ENCODE assay signal across 8 mouse cellular contexts in genomic region chr5:86066551-86066929, GRCm38 (mm10). TPM values are rescaled to one million over a fixed set of nuclear protein-coding genes. Genes with fewer than 3 reads are reported as not detected.
DNase-seq lines count a peak whose midpoint lies in the region; ATAC-seq lines count a peak whose summit lies in the region.

No protein-coding gene starts in this region.

- no peak overlapping the region for H3K27ac ChIP-seq in brown adipose tissue, adult 24 weeks (replicated peaks; ENCODE audit: low read depth, low read length)
- H3K27ac ChIP-seq in heart, embryonic 14.5 days (replicated peaks in 1 of 2; ENCODE audit: control insufficient read depth in 1 of 2, insufficient read depth in 1 of 2, low read depth in 2 of 2, low read length in 2 of 2): peak overlapping the region in 1 of 2 experiments; percentile 82; a peak in 3 of 4 replicates
- H3K27ac ChIP-seq in liver, embryonic 13.5 days: peak overlapping the region; percentile 67
- peak overlapping the region; percentile 43 for H3K27ac ChIP-seq in stomach, embryonic 16.5 days (ENCODE audit: low read length)

- under 1% methylated on average over 17 of the region's 17 CpGs for WGBS in heart, embryonic 14.5 days
- under 1% methylated on average over 17 of the region's 17 CpGs for WGBS in liver, embryonic 13.5 days (ENCODE audit: insufficient replicate concordance)
- 1% methylated on average over 17 of the region's 17 CpGs for WGBS in stomach, embryonic 16.5 days

- peak overlapping the region; percentile 88 for H3K4me2 ChIP-seq in heart, embryonic 14.5 days (ENCODE audit: low read length)
- peak overlapping the region; percentile 81 for H3K4me2 ChIP-seq in liver, embryonic 13.5 days
- peak overlapping the region; percentile 69 for H3K4me2 ChIP-seq in stomach, embryonic 16.5 days (ENCODE audit: low read depth, low read length)

- H3K4me1 ChIP-seq in brown adipose tissue, adult 24 weeks (ENCODE audit: control insufficient read depth, insufficient read depth, insufficient read length, low read length): no peaks in the 10 kb centered on the region
- peaks cover 0 to 6% of the 10 kb centered on the region in 2 experiments; a peak in 2 of 4 replicates for H3K4me1 ChIP-seq in heart, embryonic 14.5 days (ENCODE audit: control insufficient read depth in 2 of 2, insufficient read depth in 2 of 2, low read length in 2 of 2)
- peaks cover 42% of the 10 kb centered on the region for H3K4me1 ChIP-seq in liver, embryonic 13.5 days (replicated peaks)
- H3K4me1 ChIP-seq in stomach, embryonic 16.5 days (ENCODE audit: control insufficient read depth, insufficient read depth, low read length): peaks cover 7% of the 10 kb centered on the region; the same call in 1 of the 2 replicates

- H3K4me3 ChIP-seq in brown adipose tissue, adult 24 weeks (ENCODE audit: insufficient read depth, low read depth, low read length): peak overlapping the region; percentile 51
- H3K4me3 ChIP-seq in heart, embryonic 14.5 days (ENCODE audit: control insufficient read depth in 1 of 2, insufficient read depth in 1 of 2, low read depth in 1 of 2, low read length in 2 of 2): peak overlapping the region; percentile 47 to 87
- H3K4me3 ChIP-seq in liver, embryonic 13.5 days (replicated peaks): peak overlapping the region; percentile 61
- H3K4me3 ChIP-seq in stomach, embryonic 16.5 days (replicated peaks; ENCODE audit: low read length): peak overlapping the region; percentile 80

- H3K27me3 ChIP-seq in heart, embryonic 14.5 days (ENCODE audit: control insufficient read depth, insufficient read depth, low read length): no peaks in the 10 kb centered on the region
- no peaks in the 10 kb centered on the region for H3K27me3 ChIP-seq in liver, embryonic 13.5 days
- H3K27me3 ChIP-seq in stomach, embryonic 16.5 days (ENCODE audit: control insufficient read depth, insufficient read depth, low read length): no peaks in the 10 kb centered on the region

- H3K9ac ChIP-seq in heart, embryonic 14.5 days (ENCODE audit: low read length): peak overlapping the region; percentile 67
- peak overlapping the region; percentile 69 for H3K9ac ChIP-seq in liver, embryonic 13.5 days
- peak overlapping the region; percentile 58 for H3K9ac ChIP-seq in stomach, embryonic 16.5 days (ENCODE audit: low read length)

- no peak for ATAC-seq in heart, embryonic 14.5 days (ENCODE audit: insufficient number of reproducible peaks, insufficient read depth, low FRiP score, low read depth)
- ATAC-seq in liver, embryonic 13.5 days (ENCODE audit: low read depth): peak; percentile 10; the same call in 1 of the 2 replicates
- peak; percentile 13; the same call in 1 of the 2 replicates for ATAC-seq in stomach, embryonic 16.5 days (ENCODE audit: insufficient read depth, low FRiP score)

- H3K9me3 ChIP-seq in heart, embryonic 14.5 days (ENCODE audit: control insufficient read depth, low read length): no peaks in the 10 kb centered on the region
- H3K9me3 ChIP-seq in liver, embryonic 13.5 days (replicated peaks): no peaks in the 10 kb centered on the region
- no peaks in the 10 kb centered on the region for H3K9me3 ChIP-seq in stomach, embryonic 16.5 days (replicated peaks; ENCODE audit: control insufficient read depth, low read length)

- peak; percentile 92 for DNase-seq in CD4-positive, CD25-positive, alpha-beta regulatory T cell, adult 2 months (ENCODE audit: low read depth, low spot score)
- peak; percentile 86 for DNase-seq in fibroblast of lung, adult 2 months (ENCODE audit: low read depth)
- DNase-seq in kidney, postnatal 14 days: peak; percentile 90
- peak; percentile 79 for DNase-seq in liver, embryonic 13.5 days
- peak; percentile 90 for DNase-seq in neural tube, embryonic 10.5 days (ENCODE audit: extremely low spot score, low spot score)

- H3K36me3 ChIP-seq in heart, embryonic 14.5 days (ENCODE audit: control insufficient read depth, insufficient read depth, low read length): no peaks in the 10 kb centered on the region
- H3K36me3 ChIP-seq in liver, embryonic 13.5 days: no peaks in the 10 kb centered on the region
- H3K36me3 ChIP-seq in stomach, embryonic 16.5 days (ENCODE audit: control insufficient read depth, insufficient read depth, low read length): no peaks in the 10 kb centered on the region

RNA-seq across cellular contexts. Expression of gene Cenpc1, which starts 1.2 kb away (rescaled TPM):
- 4.4 and 6.2 TPM in 2 replicates for polyA plus RNA-seq in brown adipose tissue, adult 24 weeks (2012; ENCODE audit: insufficient read depth, insufficient read length, missing spikeins)
- 22.1 and 23.5 TPM in 2 replicates for polyA plus RNA-seq in heart, embryonic 14.5 days (2014; fragmentation: Nextera tagmentation; extraction: Ambion mirVana)
- polyA plus RNA-seq in liver, embryonic 13.5 days (2015; fragmentation: Nextera tagmentation; extraction: Ambion mirVana): 16.0 and 19.6 TPM in 2 replicates
- 25.2 and 28.8 TPM in 2 replicates for polyA plus RNA-seq in stomach, embryonic 16.5 days (2015; fragmentation: Nextera tagmentation; extraction: Ambion mirVana)

RNA-seq across cellular contexts. Expression of gene Stap1, which starts 5.0 kb away (rescaled TPM):
- polyA plus RNA-seq in brown adipose tissue, adult 24 weeks (2012; ENCODE audit: insufficient read depth, insufficient read length, missing spikeins): 0.63 and 2.6 TPM in 2 replicates
- polyA plus RNA-seq in heart, embryonic 14.5 days (2014; fragmentation: Nextera tagmentation; extraction: Ambion mirVana): 0.12 and 0.23 TPM in 2 replicates
- polyA plus RNA-seq in liver, embryonic 13.5 days (2015; fragmentation: Nextera tagmentation; extraction: Ambion mirVana): 2.4 and 2.8 TPM in 2 replicates
- polyA plus RNA-seq in stomach, embryonic 16.5 days (2015; fragmentation: Nextera tagmentation; extraction: Ambion mirVana): 0.74 and 1.0 TPM in 2 replicates
